Mouse (Mus musculus) activated CD4-positive, CD25-positive, alpha-beta regulatory T cell, adult 9 weeks (primary cell): ENCODE data around the gene Olfr845. TPM values are rescaled to one million over a fixed set of nuclear protein-coding genes. Genes with fewer than 3 reads are reported as not detected.

Experiments
- polyA plus RNA-seq: library from polyadenylated mRNA; unstranded; fragments of 100-300 nt; shearing (Covaris generic); gene quantifications from one replicate; pipeline ENCODE4 v1.2.1, GENCODE M21; 2017

Olfr845 gene
- not detected for polyA plus RNA-seq

DNA sequence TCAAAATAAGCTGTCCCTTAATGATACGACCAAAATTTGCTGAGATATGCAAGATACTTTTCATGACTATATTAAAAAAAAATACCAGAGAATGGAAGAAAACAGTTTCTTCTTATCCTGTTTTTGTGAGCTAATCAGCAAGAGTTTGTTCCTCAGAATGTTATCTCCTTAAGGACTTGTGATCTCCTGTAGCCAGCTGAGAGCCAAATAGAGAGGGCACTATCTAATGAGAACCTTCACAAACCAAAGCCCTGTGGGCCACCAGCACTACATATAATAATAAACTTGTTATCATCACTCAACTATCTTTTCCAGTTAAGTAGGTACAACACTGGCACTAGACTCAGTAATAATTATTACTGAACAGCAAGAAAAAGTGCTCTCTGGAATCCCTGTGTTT lies at the start of gene Olfr845:
Olfr845 (plus strand) TSS at position 301 of the 400 bp plus-strand sequence.

GRCm38 (mm10) chr9:19316047-19316446 lies 20.2 kb upstream of the Olfr845 start, which contains the start of gene Olfr844:
Gene Olfr844, plus strand, starts transcription at chr9:19316347.

GRCm38 (mm10) chr9:19363905-19364304 lies 27.6 kb downstream of the Olfr845 start, which contains the start of gene Olfr846:
Gene Olfr846, minus strand, starts transcription at chr9:19364005.

DNA sequence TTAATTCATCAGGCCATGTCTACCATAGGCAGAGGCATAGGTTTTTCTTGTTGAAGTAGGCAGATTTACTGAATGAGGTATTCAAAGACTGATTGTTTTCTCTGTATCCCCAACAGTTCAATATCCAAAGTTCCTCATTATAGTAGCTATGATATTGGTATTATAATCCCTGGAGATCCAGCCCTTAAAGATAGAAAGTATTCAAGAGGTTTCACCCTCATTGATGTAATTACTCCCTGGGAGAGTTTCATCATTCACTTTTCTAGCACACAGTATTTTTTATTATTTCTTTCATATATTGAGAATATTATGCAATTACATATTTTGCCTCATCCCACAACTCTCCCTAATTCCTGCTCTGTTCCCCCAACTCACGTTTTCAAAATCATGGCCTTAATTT lies 42.3 kb downstream of the Olfr845 start, which contains the start of gene Olfr847:
Olfr847 (minus strand) TSS at position 101 of the 400 bp plus-strand sequence.

Other genes with a start within 250 kb of the Olfr845 start
- gene Olfr836, start 216.1 kb upstream of the Olfr845 start, polyA plus RNA-seq = not detected
- not detected for gene Olfr837, start 200.1 kb upstream of the Olfr845 start, polyA plus RNA-seq
- gene Olfr839-ps1, start 159.1 kb upstream of the Olfr845 start, polyA plus RNA-seq = not detected
- gene Olfr843, start 84.5 kb upstream of the Olfr845 start, polyA plus RNA-seq = not detected
- not detected for gene Olfr844, start 20.1 kb upstream of the Olfr845 start, polyA plus RNA-seq
- gene Olfr846, start 27.5 kb downstream of the Olfr845 start, polyA plus RNA-seq = not detected
- not detected for gene Olfr847, start 42.2 kb downstream of the Olfr845 start, polyA plus RNA-seq
- gene Olfr849, start 103.8 kb downstream of the Olfr845 start, polyA plus RNA-seq = not detected
- gene Olfr850, start 141.8 kb downstream of the Olfr845 start, polyA plus RNA-seq = not detected
- not detected for gene Olfr851, start 156.8 kb downstream of the Olfr845 start, polyA plus RNA-seq
- not detected for gene Olfr853, start 204.6 kb downstream of the Olfr845 start, polyA plus RNA-seq
- gene Olfr854, start 230.9 kb downstream of the Olfr845 start, polyA plus RNA-seq = not detected
- not detected for gene Olfr855, start 246.2 kb downstream of the Olfr845 start, polyA plus RNA-seq